Mouse (Mus musculus) neural tube, embryonic 13.5 days (tissue): ENCODE results near the gene Cit. TPM values are rescaled to one million over a fixed set of nuclear protein-coding genes. Genes with fewer than 3 reads are reported as not detected.

Experiments used
- ATAC-seq: fragments of 200-750 bp; cut with Nextera tagmentation; 2 replicates; pipeline ENCODE4 v1.8.0; 2017; ENCODE audit warnings: low read depth, mild to moderate bottlenecking, moderate TSS enrichment, moderate library complexity
- H3K27ac ChIP-seq: fragments of 300-500 bp; sonication (generic); replicated peaks from 2 replicates; pipeline ENCODE4 v1.5.1; 2015; ENCODE audit warnings: moderate library complexity, mild to moderate bottlenecking, inconsistent platforms
- H3K27me3 ChIP-seq: fragments of 300-500 bp; sonication (generic); 2 replicates; pipeline ENCODE4 v1.6.1; 2015; ENCODE audit warnings: mild to moderate bottlenecking, inconsistent platforms
- H3K36me3 ChIP-seq: fragments of 300-500 bp; sonication (generic); 2 replicates; pipeline ENCODE4 v1.6.1; 2015; ENCODE audit warnings: mild to moderate bottlenecking, inconsistent platforms
- H3K4me1 ChIP-seq: fragments of 300-500 bp; sonication (generic); replicated peaks from 2 replicates; pipeline ENCODE4 v1.6.1; 2015; ENCODE audit warnings: inconsistent platforms
- H3K4me2 ChIP-seq: fragments of 300-500 bp; sonication (generic); 2 replicates; pipeline ENCODE4 v1.6.1; 2015; ENCODE audit warnings: inconsistent platforms, mild to moderate bottlenecking, moderate library complexity
- H3K4me3 ChIP-seq: fragments of 300-500 bp; sonication (generic); 2 replicates; pipeline ENCODE4 v1.5.1; 2015; ENCODE audit warnings: mild to moderate bottlenecking, inconsistent platforms
- H3K9ac ChIP-seq: fragments of 300-500 bp; sonication (generic); 2 replicates; pipeline ENCODE4 v1.6.1; 2015; ENCODE audit warnings: moderate library complexity, mild to moderate bottlenecking, inconsistent platforms
- H3K9me3 ChIP-seq: fragments of 300-500 bp; sonication (generic); 2 replicates; pipeline ENCODE4 v1.6.1; 2016; ENCODE audit warnings: inconsistent platforms
- WGBS: fragments of 180-500 bp; shearing (Covaris S2); methylation state at CpG from one replicate; pipeline ENCODE4 v1.1.7; 2015; 5-methylcytosine and 5-hydroxymethylcytosine counted together
- polyA plus RNA-seq: library from polyadenylated mRNA; unstranded; fragments of >200 nt; fragmentation: Nextera tagmentation; extraction: Ambion mirVana; gene quantifications from 2 replicates; pipeline ENCODE4 v1.2.1, GENCODE M21; 2015

The Cit gene
- polyA plus RNA-seq, 1 experiment from 2014 or later, result 16.6 TPM

GRCm38 (mm10) chr5:115924946-115925345, 79.9 kb downstream of the Cit start:
- Histone ChIP-seq H3K9ac (no peak overlapping the region), H3K36me3 (peaks cover 13% of the 10 kb centered on the region), H3K27ac (no peak overlapping the region), H3K9me3 (no peaks in the 10 kb centered on the region), H3K4me3 (no peak overlapping the region), H3K27me3 (no peaks in the 10 kb centered on the region), H3K4me1 (no peaks in the 10 kb centered on the region), H3K4me2 (no peak overlapping the region)
- WGBS, result 94% methylated on average over 7 of the region's 7 CpGs
- no peak for ATAC-seq

GRCm38 (mm10) chr5:115928786-115929507, 83.9 kb downstream of the Cit start:
- Histone ChIP-seq H3K9me3 (no peaks in the 10 kb centered on the region), H3K4me3 (no peak overlapping the region), H3K4me1 (no peaks in the 10 kb centered on the region), H3K9ac (no peak overlapping the region), H3K27ac (no peak overlapping the region), H3K36me3 (peaks cover 43% of the 10 kb centered on the region), H3K27me3 (no peaks in the 10 kb centered on the region), H3K4me2 (no peak overlapping the region)
- no peak for ATAC-seq
- 84% methylated on average over 16 of the region's 16 CpGs for WGBS

- Histone ChIP-seq H3K4me1 (no peaks in the 10 kb centered on the region), H3K27ac (no peak overlapping the region), H3K4me2 (no peak overlapping the region), H3K9ac (no peak overlapping the region), H3K9me3 (no peaks in the 10 kb centered on the region), H3K36me3 (peaks cover 49% of the 10 kb centered on the region), H3K4me3 (no peak overlapping the region), H3K27me3 (no peaks in the 10 kb centered on the region)
- no peak for ATAC-seq
- WGBS, result 97% methylated on average over 11 of the region's 11 CpGs
Observed at GRCm38 (mm10) chr5:115932325-115932724, 87.2 kb downstream of the Cit start.

- Histone ChIP-seq H3K4me3 (no peak overlapping the region), H3K27me3 (no peaks in the 10 kb centered on the region), H3K4me2 (no peak overlapping the region), H3K4me1 (no peaks in the 10 kb centered on the region), H3K27ac (no peak overlapping the region), H3K36me3 (peaks cover 56% of the 10 kb centered on the region), H3K9ac (no peak overlapping the region), H3K9me3 (no peaks in the 10 kb centered on the region)
- WGBS, result 96% methylated on average over 15 of the region's 15 CpGs
- no peak for ATAC-seq
Observed at GRCm38 (mm10) chr5:115936851-115937250, 91.8 kb downstream of the Cit start.

- Histone ChIP-seq H3K4me2 (no peak overlapping the region), H3K4me1 (no peaks in the 10 kb centered on the region), H3K9me3 (no peaks in the 10 kb centered on the region; the same call in 1 of the 2 replicates), H3K9ac (no peak overlapping the region), H3K4me3 (no peak overlapping the region), H3K27me3 (no peaks in the 10 kb centered on the region), H3K27ac (no peak overlapping the region), H3K36me3 (peaks cover 54% of the 10 kb centered on the region)
- no peak for ATAC-seq
- 96% methylated on average over 6 of the region's 6 CpGs for WGBS
Observed at GRCm38 (mm10) chr5:115937566-115937965, 92.5 kb downstream of the Cit start.

- no peak overlapping the region for H3K4me3 ChIP-seq
- peaks cover 55% of the 10 kb centered on the region for H3K36me3 ChIP-seq
- H3K27me3 ChIP-seq, result no peaks in the 10 kb centered on the region
- H3K4me2 ChIP-seq, result no peak overlapping the region
- H3K4me1 ChIP-seq, result 0 out of 2 replicates have a peak, but pooled peaks cover under 1% of the 10 kb centered on the region
- no peaks in the 10 kb centered on the region; the same call in 1 of the 2 replicates for H3K9me3 ChIP-seq
- WGBS, result 87% methylated on average over 13 of the region's 13 CpGs
- no peak for ATAC-seq
- H3K27ac ChIP-seq, result no peak overlapping the region
- H3K9ac ChIP-seq, result no peak overlapping the region
Observed at GRCm38 (mm10) chr5:115938999-115939398, 93.9 kb downstream of the Cit start.

GRCm38 (mm10) chr5:115942389-115942788, 97.3 kb downstream of the Cit start:
- Histone ChIP-seq H3K27ac (no peak overlapping the region), H3K36me3 (peaks cover 52% of the 10 kb centered on the region), H3K9ac (no peak overlapping the region), H3K4me2 (no peak overlapping the region), H3K27me3 (no peaks in the 10 kb centered on the region), H3K9me3 (no peaks in the 10 kb centered on the region; the same call in 1 of the 2 replicates), H3K4me3 (no peak overlapping the region), H3K4me1 (peaks cover 7% of the 10 kb centered on the region; the same call in 1 of the 2 replicates)
- no peak for ATAC-seq
- 89% methylated on average over 3 of the region's 3 CpGs for WGBS

GRCm38 (mm10) chr5:115944791-115945490, 99.9 kb downstream of the Cit start:
- no peak for ATAC-seq
- Histone ChIP-seq H3K27me3 (no peaks in the 10 kb centered on the region), H3K9me3 (no peaks in the 10 kb centered on the region; the same call in 1 of the 2 replicates), H3K36me3 (peaks cover 44% of the 10 kb centered on the region), H3K4me1 (peaks cover 7% of the 10 kb centered on the region; the same call in 1 of the 2 replicates), H3K27ac (no peak overlapping the region), H3K4me2 (no peak overlapping the region), H3K4me3 (no peak overlapping the region), H3K9ac (no peak overlapping the region)
- 20% methylated on average over 11 of the region's 11 CpGs for WGBS

- Histone ChIP-seq H3K4me3 (no peak overlapping the region), H3K36me3 (peaks cover 47% of the 10 kb centered on the region), H3K9me3 (no peaks in the 10 kb centered on the region), H3K9ac (no peak overlapping the region), H3K27ac (no peak overlapping the region), H3K27me3 (no peaks in the 10 kb centered on the region), H3K4me1 (peaks cover 7% of the 10 kb centered on the region; the same call in 1 of the 2 replicates), H3K4me2 (no peak overlapping the region)
- no peak for ATAC-seq
- WGBS, result 93% methylated on average over 15 of the region's 15 CpGs
Observed at GRCm38 (mm10) chr5:115947622-115948353, 102.7 kb downstream of the Cit start.

GRCm38 (mm10) chr5:115950936-115951335, 105.9 kb downstream of the Cit start:
- Histone ChIP-seq H3K4me1 (no peaks in the 10 kb centered on the region), H3K4me3 (no peak overlapping the region), H3K9ac (no peak overlapping the region), H3K4me2 (no peak overlapping the region), H3K36me3 (peaks cover 67% of the 10 kb centered on the region), H3K9me3 (0 out of 2 replicates have a peak, but pooled peaks cover 7% of the 10 kb centered on the region), H3K27me3 (no peaks in the 10 kb centered on the region), H3K27ac (no peak overlapping the region)
- WGBS, result 86% methylated on average over 7 of the region's 7 CpGs
- no peak for ATAC-seq

- Histone ChIP-seq H3K9me3 (0 out of 2 replicates have a peak, but pooled peaks cover 7% of the 10 kb centered on the region), H3K27me3 (no peaks in the 10 kb centered on the region), H3K9ac (no peak overlapping the region), H3K4me3 (no peak overlapping the region), H3K36me3 (peaks cover 74% of the 10 kb centered on the region), H3K27ac (no peak overlapping the region), H3K4me2 (no peak overlapping the region), H3K4me1 (no peaks in the 10 kb centered on the region)
- 98% methylated on average over 6 of the region's 6 CpGs for WGBS
- no peak for ATAC-seq
Observed at GRCm38 (mm10) chr5:115953173-115953572, 108.1 kb downstream of the Cit start.

GRCm38 (mm10) chr5:115954084-115954483, 109.0 kb downstream of the Cit start:
- Histone ChIP-seq H3K27ac (no peak overlapping the region), H3K27me3 (no peaks in the 10 kb centered on the region), H3K9ac (no peak overlapping the region), H3K4me1 (no peaks in the 10 kb centered on the region), H3K9me3 (0 out of 2 replicates have a peak, but pooled peaks cover 7% of the 10 kb centered on the region), H3K36me3 (peaks cover 74% of the 10 kb centered on the region), H3K4me3 (no peak overlapping the region), H3K4me2 (no peak overlapping the region)
- 93% methylated on average over 6 of the region's 6 CpGs for WGBS
- no peak for ATAC-seq
